Mouse (Mus musculus) heart, embryonic 11.5 days (tissue): Measurements from ENCODE around the gene Lemd1. TPM values are rescaled to one million over a fixed set of nuclear protein-coding genes. Genes with fewer than 3 reads are reported as not detected.
A peak's percentile ranks its signal among the peaks of the same experiment; 100 is the strongest.

Source experiments
- ATAC-seq: fragments of 200-750 bp; cut with Nextera tagmentation; replicated peaks from 2 replicates; pipeline ENCODE4 v1.8.0; 2017; ENCODE audit warnings: moderate library complexity; ENCODE audit not compliant: insufficient number of reproducible peaks, low FRiP score, low TSS enrichment
- H3K27ac ChIP-seq: fragments of 300-500 bp; sonication (generic); 2 replicates; pipeline ENCODE4 v1.5.1; 2014; ENCODE audit warnings: mild to moderate bottlenecking, low read depth, low read length
- H3K27me3 ChIP-seq: fragments of 300-500 bp; sonication (generic); 2 replicates; pipeline ENCODE4 v1.6.1; 2014; ENCODE audit warnings: mild to moderate bottlenecking, low read length, mixed read lengths; ENCODE audit not compliant: control insufficient read depth, insufficient read depth
- H3K36me3 ChIP-seq: fragments of 300-500 bp; sonication (generic); 2 replicates; pipeline ENCODE4 v1.6.1; 2014; ENCODE audit warnings: mild to moderate bottlenecking, low read length, moderate library complexity, mixed read lengths; ENCODE audit not compliant: control insufficient read depth, insufficient read depth
- H3K4me1 ChIP-seq: fragments of 300-500 bp; sonication (generic); 2 replicates; pipeline ENCODE4 v1.6.1; 2014; ENCODE audit warnings: low read length; ENCODE audit not compliant: control insufficient read depth, insufficient read depth
- H3K4me2 ChIP-seq: fragments of 300-500 bp; sonication (generic); 2 replicates; pipeline ENCODE4 v1.6.1; 2014; ENCODE audit warnings: mild to moderate bottlenecking, moderate library complexity
- H3K4me3 ChIP-seq: fragments of 300-500 bp; sonication (generic); 2 replicates; pipeline ENCODE4 v1.5.1; 2014; ENCODE audit warnings: low read depth, low read length
- H3K9ac ChIP-seq: fragments of 300-500 bp; sonication (generic); 2 replicates; pipeline ENCODE4 v1.6.1; 2014; ENCODE audit warnings: mild to moderate bottlenecking, low read depth, low read length, moderate library complexity
- H3K9me3 ChIP-seq: fragments of 300-500 bp; sonication (generic); replicated peaks from 2 replicates; pipeline ENCODE4 v1.6.1; 2016; ENCODE audit warnings: low read length; ENCODE audit not compliant: control insufficient read depth
- WGBS: fragments of 180-500 bp; shearing (Covaris S2); extraction: QIAGEN DNeasy Blood & Tissue Kit; methylation state at CpG from one replicate; pipeline ENCODE4 v1.1.7; 2014; ENCODE audit not compliant: insufficient replicate concordance; 5-methylcytosine and 5-hydroxymethylcytosine counted together
- polyA plus RNA-seq: library from polyadenylated mRNA; unstranded; fragments of >200 nt; fragmentation: Nextera tagmentation; extraction: Ambion mirVana; gene quantifications from 2 replicates; pipeline ENCODE4 v1.2.1, GENCODE M21; 2014

Lemd1 gene
- polyA plus RNA-seq, 1 experiment from 2014 or later: not detected

GRCm38 (mm10) chr1:132287445-132287844 lies 96.2 kb downstream of the Lemd1 start:
- no peak for ATAC-seq
- WGBS: 56% methylated on average over 2 of the region's 2 CpGs

GRCm38 (mm10) chr1:132287991-132288451 lies 96.8 kb downstream of the Lemd1 start:
- Histone ChIP-seq H3K4me1 (peaks cover 25% of the 10 kb centered on the region), H3K9ac (no peak overlapping the region), H3K27me3 (peaks cover 5% of the 10 kb centered on the region), H3K36me3 (no peaks in the 10 kb centered on the region), H3K27ac (no peak overlapping the region), H3K4me3 (no peak overlapping the region), H3K4me2 (no peak overlapping the region), H3K9me3 (no peaks in the 10 kb centered on the region)
- WGBS: 23% methylated on average over 11 of the region's 11 CpGs
- no peak for ATAC-seq

More at GRCm38 (mm10) chr1:132287445-132287844, 96.2 kb downstream of the Lemd1 start:
- peaks cover 9% of the 10 kb centered on the region for H3K27me3 ChIP-seq
- no peak overlapping the region for H3K27ac ChIP-seq
- no peak overlapping the region for H3K4me3 ChIP-seq
- H3K36me3 ChIP-seq: no peaks in the 10 kb centered on the region
- H3K4me1 ChIP-seq: peaks cover 25% of the 10 kb centered on the region
- H3K9me3 ChIP-seq: no peaks in the 10 kb centered on the region
- H3K4me2 ChIP-seq: no peak overlapping the region
- no peak overlapping the region for H3K9ac ChIP-seq

- H3K4me2 ChIP-seq: no peak overlapping the region
- no peaks in the 10 kb centered on the region for H3K36me3 ChIP-seq
- ATAC-seq: no peak
- peaks cover 4% of the 10 kb centered on the region; the same call in 1 of the 2 replicates for H3K27me3 ChIP-seq
- H3K9me3 ChIP-seq: no peaks in the 10 kb centered on the region
- H3K4me1 ChIP-seq: peaks cover 25% of the 10 kb centered on the region
- H3K9ac ChIP-seq: no peak overlapping the region
- H3K4me3 ChIP-seq: no peak overlapping the region
- H3K27ac ChIP-seq: no peak overlapping the region
- 76% methylated on average over 6 of the region's 6 CpGs for WGBS
Measured at GRCm38 (mm10) chr1:132289965-132290364, 98.7 kb downstream of the Lemd1 start.

GRCm38 (mm10) chr1:132290921-132291675 lies 99.9 kb downstream of the Lemd1 start:
- Histone ChIP-seq H3K4me3 (no peak overlapping the region), H3K4me2 (no peak overlapping the region), H3K27me3 (peaks cover 6% of the 10 kb centered on the region), H3K36me3 (no peaks in the 10 kb centered on the region), H3K9ac (no peak overlapping the region), H3K9me3 (no peaks in the 10 kb centered on the region), H3K27ac (no peak overlapping the region), H3K4me1 (peaks cover 25% of the 10 kb centered on the region)
- ATAC-seq: no peak
- 56% methylated on average over 11 of the region's 11 CpGs for WGBS

- no peak for ATAC-seq
- Histone ChIP-seq H3K36me3 (no peaks in the 10 kb centered on the region), H3K4me3 (no peak overlapping the region), H3K9ac (no peak overlapping the region), H3K9me3 (no peaks in the 10 kb centered on the region), H3K27ac (no peak overlapping the region), H3K4me2 (no peak overlapping the region), H3K4me1 (peaks cover 25% of the 10 kb centered on the region), H3K27me3 (peaks cover 12% of the 10 kb centered on the region)
- WGBS: 43% methylated on average over 4 of the region's 4 CpGs
Measured at GRCm38 (mm10) chr1:132291706-132292105, 100.5 kb downstream of the Lemd1 start.

GRCm38 (mm10) chr1:132292318-132293129 lies 101.3 kb downstream of the Lemd1 start:
- Histone ChIP-seq H3K4me1 (peaks cover 22% of the 10 kb centered on the region), H3K4me3 (no peak overlapping the region), H3K4me2 (no peak overlapping the region), H3K27me3 (peaks cover 19% of the 10 kb centered on the region), H3K9ac (no peak overlapping the region), H3K9me3 (no peaks in the 10 kb centered on the region), H3K36me3 (no peaks in the 10 kb centered on the region), H3K27ac (peak overlapping the region; percentile 25; the same call in 1 of the 2 replicates)
- 46% methylated on average over 21 of the region's 21 CpGs for WGBS
- ATAC-seq: no peak

GRCm38 (mm10) chr1:132295506-132295905 lies 104.3 kb downstream of the Lemd1 start:
- no peaks in the 10 kb centered on the region for H3K9me3 ChIP-seq
- H3K9ac ChIP-seq: no peak overlapping the region
- H3K36me3 ChIP-seq: no peaks in the 10 kb centered on the region
- no peak for ATAC-seq
- H3K4me1 ChIP-seq: peaks cover 17% of the 10 kb centered on the region
- H3K27ac ChIP-seq: no peak overlapping the region
- peaks cover 41% of the 10 kb centered on the region for H3K27me3 ChIP-seq
- no peak overlapping the region for H3K4me2 ChIP-seq
- 73% methylated on average over 7 of the region's 7 CpGs for WGBS
- H3K4me3 ChIP-seq: no peak overlapping the region

- Histone ChIP-seq H3K4me1 (peaks cover 17% of the 10 kb centered on the region), H3K9ac (no peak overlapping the region), H3K4me3 (no peak overlapping the region), H3K4me2 (no peak overlapping the region), H3K27me3 (peaks cover 41% of the 10 kb centered on the region), H3K27ac (no peak overlapping the region), H3K36me3 (no peaks in the 10 kb centered on the region), H3K9me3 (no peaks in the 10 kb centered on the region)
- WGBS: 57% methylated on average over 3 of the region's 3 CpGs
- ATAC-seq: no peak
Measured at GRCm38 (mm10) chr1:132296051-132296450, 104.8 kb downstream of the Lemd1 start.
